Comparison of ENCODE assay signal across 1 mouse cellular context in the genomic region with DNA sequence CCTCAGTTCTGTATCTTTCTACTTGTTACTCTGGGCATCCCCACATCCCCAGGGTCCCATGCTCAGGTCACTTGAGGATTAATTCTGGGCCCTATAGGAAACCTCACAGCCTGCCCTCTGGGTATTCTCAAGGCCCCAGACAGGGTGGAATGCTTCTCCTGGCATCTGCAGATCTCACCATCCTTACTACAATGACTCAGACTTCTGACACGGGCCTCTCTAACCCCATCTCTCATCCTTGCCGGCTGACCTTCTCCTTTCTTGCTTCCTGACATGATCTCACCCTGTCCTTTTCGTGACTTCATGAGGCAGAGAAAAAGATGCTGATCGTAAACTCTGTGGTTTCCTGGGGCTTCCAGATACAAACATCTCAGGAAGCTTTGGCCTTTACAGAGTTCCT.
TF ChIP-seq lines count a peak whose summit lies in the region.

No protein-coding gene starts in this region.

TF ChIP-seq in CH12.LX, 34 proteins besides CTCF, POLR2A, EP300 and RAD21:
- TF ChIP-seq USF2 (conservative IDR thresholded peaks at IDR 0.05; ENCODE audit: low read depth, low read length) = no peak
- no peak for TF ChIP-seq GABPA (IDR thresholded peaks at IDR 0.05; ENCODE audit: insufficient replicate concordance, low read depth, low read length)
- peak; percentile 29; the same call in 1 of the 2 replicates for TF ChIP-seq IRF4 (IDR thresholded peaks at IDR 0.05; ENCODE audit: low read depth, low read length)
- TF ChIP-seq TBP (conservative IDR thresholded peaks at IDR 0.05; ENCODE audit: low read depth, low read length) = no peak
- TF ChIP-seq PAX5 (IDR thresholded peaks at IDR 0.05; ENCODE audit: low read length) = no peak
- TF ChIP-seq HCFC1 (IDR thresholded peaks at IDR 0.05; ENCODE audit: low read depth, low read length) = no peak
- TF ChIP-seq ELF1 (IDR thresholded peaks at IDR 0.05; ENCODE audit: low read depth, low read length) = no peak
- TF ChIP-seq JUN (IDR thresholded peaks at IDR 0.05; ENCODE audit: insufficient read depth, low read depth, low read length) = no peak
- TF ChIP-seq POLR2AphosphoS2 (IDR thresholded peaks at IDR 0.05; ENCODE audit: low read depth, low read length) = no peak
- TF ChIP-seq CHD1 (IDR thresholded peaks at IDR 0.05; ENCODE audit: low read depth, low read length) = no peak
- no peak for TF ChIP-seq ZNF384 (IDR thresholded peaks at IDR 0.05; ENCODE audit: low read depth, low read length)
- TF ChIP-seq KAT2A (IDR thresholded peaks at IDR 0.05; ENCODE audit: insufficient replicate concordance, low read length) = 0 out of 2 replicates have a peak, but pooled peaks have one; percentile 56
- no peak for TF ChIP-seq ZKSCAN1 (IDR thresholded peaks at IDR 0.05; ENCODE audit: borderline replicate concordance, low read depth, low read length)
- no peak for TF ChIP-seq SMC3 (IDR thresholded peaks at IDR 0.05; ENCODE audit: low read depth, low read length)
- TF ChIP-seq CHD2 (IDR thresholded peaks at IDR 0.05; ENCODE audit: low read length) = no peak
- TF ChIP-seq ZMIZ1 (IDR thresholded peaks at IDR 0.05; ENCODE audit: low read depth, low read length) = no peak
- no peak for TF ChIP-seq UBTF (IDR thresholded peaks at IDR 0.05; ENCODE audit: low read depth, low read length)
- TF ChIP-seq NELFE (IDR thresholded peaks at IDR 0.05; ENCODE audit: low read depth, low read length) = no peak
- TF ChIP-seq NRF1 (IDR thresholded peaks at IDR 0.05; ENCODE audit: low read depth, low read length) = no peak
- peak; percentile 62 for TF ChIP-seq ETS1 (conservative IDR thresholded peaks at IDR 0.05; ENCODE audit: low read depth, low read length)
- no peak for TF ChIP-seq USF1 (IDR thresholded peaks at IDR 0.05; ENCODE audit: low read depth, low read length)
- no peak for TF ChIP-seq E2F4 (IDR thresholded peaks at IDR 0.05; ENCODE audit: insufficient replicate concordance, low read depth, low read length)
- no peak for TF ChIP-seq MXI1 (IDR thresholded peaks at IDR 0.05; ENCODE audit: low read depth, low read length)
- no peak for TF ChIP-seq MAZ (IDR thresholded peaks at IDR 0.05; ENCODE audit: low read depth, low read length)
- no peak for TF ChIP-seq MAX (IDR thresholded peaks at IDR 0.05; ENCODE audit: low read length)
- TF ChIP-seq MYC (IDR thresholded peaks at IDR 0.05; ENCODE audit: low read depth, low read length) = no peak
- TF ChIP-seq MAFK (IDR thresholded peaks at IDR 0.05; ENCODE audit: insufficient replicate concordance, low read length) = 0 out of 2 replicates have a peak, but pooled peaks have one; percentile 27
- peak; percentile 71 for TF ChIP-seq BHLHE40 (IDR thresholded peaks at IDR 0.05; ENCODE audit: low read depth, low read length)
- TF ChIP-seq SIN3A (IDR thresholded peaks at IDR 0.05; ENCODE audit: low read length) = no peak
- TF ChIP-seq JUND (conservative IDR thresholded peaks at IDR 0.05; ENCODE audit: low read depth, low read length) = no peak
- no peak for TF ChIP-seq RCOR1 (conservative IDR thresholded peaks at IDR 0.05; ENCODE audit: low read depth, low read length)
- no peak for TF ChIP-seq ZC3H11A (IDR thresholded peaks at IDR 0.05; ENCODE audit: low read depth, low read length)
- TF ChIP-seq MEF2A (IDR thresholded peaks at IDR 0.05; ENCODE audit: borderline replicate concordance, low read depth, low read length) = no peak
- TF ChIP-seq TCF12 (IDR thresholded peaks at IDR 0.05; ENCODE audit: low read depth, low read length) = 0 out of 2 replicates have a peak, but pooled peaks have one; percentile 18
